In the genomic region with DNA sequence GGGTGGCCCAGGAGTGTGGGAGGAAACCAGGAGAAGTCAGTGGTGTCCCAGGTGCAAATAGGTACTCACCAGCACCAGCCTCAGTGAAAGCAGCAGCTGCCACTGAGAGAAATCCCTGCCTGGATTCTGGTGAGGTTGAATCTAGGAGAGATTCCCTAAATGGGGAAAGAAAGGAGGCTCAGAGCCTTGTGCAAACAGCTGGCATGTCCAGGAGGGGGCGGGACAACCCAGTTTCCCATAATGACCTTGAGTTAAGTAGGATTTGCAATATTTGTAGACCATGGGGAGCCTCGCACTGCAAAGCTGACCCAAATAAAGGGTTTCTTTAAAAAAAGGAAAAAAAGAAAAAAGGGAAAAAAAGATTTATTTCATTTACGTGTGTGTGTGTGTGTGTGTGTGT, we compare ENCODE assay signal across 8 mouse cellular contexts. TPM values are rescaled to one million over a fixed set of nuclear protein-coding genes. Genes with fewer than 3 reads are reported as not detected.
DNase-seq lines count a peak whose midpoint lies in the region; ATAC-seq and TF ChIP-seq lines count a peak whose summit lies in the region.

No protein-coding gene starts in this region.

- H3K27me3 ChIP-seq in thymus, adult 2 months (ENCODE audit: control insufficient read depth, insufficient read depth, low read length) = no peaks in the 10 kb centered on the region
- no peaks in the 10 kb centered on the region for H3K27me3 ChIP-seq in embryonic facial prominence, embryonic 11.5 days (ENCODE audit: control insufficient read depth, insufficient read depth, low read length)
- peaks cover 27% of the 10 kb centered on the region for H3K27me3 ChIP-seq in liver, embryonic 16.5 days (ENCODE audit: control insufficient read depth, insufficient read depth, low read depth, low read length)
- no peaks in the 10 kb centered on the region for H3K27me3 ChIP-seq in stomach, embryonic 14.5 days (ENCODE audit: control insufficient read depth, insufficient read depth, low read length)

- H3K4me1 ChIP-seq in thymus, adult 2 months (replicated peaks; ENCODE audit: control insufficient read depth, insufficient read depth, low read length) = peaks cover 42% of the 10 kb centered on the region
- peaks cover 3% of the 10 kb centered on the region for H3K4me1 ChIP-seq in embryonic facial prominence, embryonic 11.5 days (ENCODE audit: control insufficient read depth, insufficient read depth, low read length)
- peaks cover 40% of the 10 kb centered on the region for H3K4me1 ChIP-seq in liver, embryonic 16.5 days (ENCODE audit: control insufficient read depth, low read depth, low read length)
- H3K4me1 ChIP-seq in stomach, embryonic 14.5 days (ENCODE audit: control insufficient read depth, insufficient read depth, low read length) = peaks cover 32% of the 10 kb centered on the region

- no peak for TF ChIP-seq CTCF in thymus, adult 2 months (IDR thresholded peaks at IDR 0.05; ENCODE audit: borderline replicate concordance, control insufficient read depth, extremely low read depth, insufficient read depth, low read length, poor library complexity)

- 87% methylated on average over 3 of the region's 3 CpGs for WGBS in thymus, adult 2 months
- 53% methylated on average over 3 of the region's 3 CpGs for WGBS in embryonic facial prominence, embryonic 11.5 days
- 57% methylated on average over 3 of the region's 3 CpGs for WGBS in liver, embryonic 16.5 days (ENCODE audit: insufficient replicate concordance)
- 26% methylated on average over 3 of the region's 3 CpGs for WGBS in stomach, embryonic 14.5 days

- H3K9ac ChIP-seq in embryonic facial prominence, embryonic 11.5 days (replicated peaks; ENCODE audit: low read length) = no peak overlapping the region
- peak overlapping the region; percentile 38 for H3K9ac ChIP-seq in liver, embryonic 16.5 days (ENCODE audit: low read depth, low read length)
- H3K9ac ChIP-seq in stomach, embryonic 14.5 days (replicated peaks; ENCODE audit: low read depth, low read length) = 0 out of 2 replicates have a peak overlapping the region, but pooled peaks have one; percentile 21

- ATAC-seq in embryonic facial prominence, embryonic 11.5 days (replicated peaks; ENCODE audit: insufficient number of reproducible peaks, low FRiP score, low TSS enrichment, low read depth) = no peak
- no peak for ATAC-seq in liver, embryonic 16.5 days (ENCODE audit: low read depth)
- ATAC-seq in stomach, embryonic 14.5 days (ENCODE audit: insufficient number of reproducible peaks, insufficient read depth, low FRiP score, low read depth) = no peak

- H3K4me2 ChIP-seq in embryonic facial prominence, embryonic 11.5 days (ENCODE audit: low read depth, low read length) = peak overlapping the region; percentile 21
- H3K4me2 ChIP-seq in liver, embryonic 16.5 days (ENCODE audit: low read depth, low read length) = peak overlapping the region; percentile 47
- H3K4me2 ChIP-seq in stomach, embryonic 14.5 days (replicated peaks; ENCODE audit: low read depth, low read length) = peak overlapping the region; percentile 61

- no peaks in the 10 kb centered on the region for H3K9me3 ChIP-seq in embryonic facial prominence, embryonic 11.5 days (replicated peaks; ENCODE audit: control insufficient read depth, low read length)
- H3K9me3 ChIP-seq in liver, embryonic 16.5 days (replicated peaks; ENCODE audit: control insufficient read depth, low read length) = no peaks in the 10 kb centered on the region; the same call in 1 of the 2 replicates
- H3K9me3 ChIP-seq in stomach, embryonic 14.5 days (ENCODE audit: control insufficient read depth, low read depth, low read length) = no peaks in the 10 kb centered on the region

- peak overlapping the region; percentile 16; the same call in 1 of the 2 replicates for H3K27ac ChIP-seq in thymus, adult 2 months (ENCODE audit: control insufficient read depth, insufficient read depth, low read length)
- H3K27ac ChIP-seq in embryonic facial prominence, embryonic 11.5 days (replicated peaks; ENCODE audit: low read depth, low read length) = no peak overlapping the region
- peak overlapping the region; percentile 70 for H3K27ac ChIP-seq in liver, embryonic 16.5 days (ENCODE audit: low read length)
- peak overlapping the region; percentile 92; the same call in 1 of the 2 replicates for H3K27ac ChIP-seq in stomach, embryonic 14.5 days (ENCODE audit: low read length)

- TF ChIP-seq POLR2A in thymus, adult 2 months (IDR thresholded peaks at IDR 0.05; ENCODE audit: control insufficient read depth, extremely low read depth, insufficient read depth, low read length, poor library complexity) = no peak

- H3K36me3 ChIP-seq in thymus, adult 2 months (ENCODE audit: control insufficient read depth, insufficient read depth, low read length) = peaks cover 9% of the 10 kb centered on the region; the same call in 1 of the 2 replicates
- no peaks in the 10 kb centered on the region for H3K36me3 ChIP-seq in embryonic facial prominence, embryonic 11.5 days (replicated peaks; ENCODE audit: control insufficient read depth, insufficient read depth, low read depth, low read length)
- no peaks in the 10 kb centered on the region; the same call in 1 of the 2 replicates for H3K36me3 ChIP-seq in liver, embryonic 16.5 days (ENCODE audit: control insufficient read depth, insufficient read depth)
- H3K36me3 ChIP-seq in stomach, embryonic 14.5 days (ENCODE audit: control insufficient read depth, insufficient read depth, low read length) = peaks cover 8% of the 10 kb centered on the region; the same call in 1 of the 2 replicates

- H3K4me3 ChIP-seq in thymus, adult 2 months (ENCODE audit: control insufficient read depth, insufficient read depth, low read length) = peak overlapping the region; percentile 81
- no peak overlapping the region for H3K4me3 ChIP-seq in embryonic facial prominence, embryonic 11.5 days (ENCODE audit: low read depth, low read length)
- H3K4me3 ChIP-seq in liver, embryonic 16.5 days (ENCODE audit: low read depth, low read length) = peak overlapping the region; percentile 30
- peak overlapping the region; percentile 19 for H3K4me3 ChIP-seq in stomach, embryonic 14.5 days (ENCODE audit: low read depth, low read length)

- no peak for DNase-seq in thymus, adult 2 months
- DNase-seq in thymus, postnatal 0 days (ENCODE audit: low spot score) = no peak
- DNase-seq in embryonic facial prominence, embryonic 11.5 days (ENCODE audit: low spot score) = no peak
- peak; percentile 74 for DNase-seq in kidney, adult 11 months
- DNase-seq in right cerebral cortex, postnatal 4 days = no peak
- DNase-seq in thymus, adult 18-20 months = no peak

RNA-seq across cellular contexts. Expression of a gene that starts 3.7 kb away (rescaled TPM):
- 224 and 227 TPM in 2 replicates for polyA plus RNA-seq in thymus, adult 2 months (2012; rRNA removed)
- 129 and 131 TPM in 2 replicates for polyA plus RNA-seq in thymus, postnatal 0 days (2015; fragmentation: Nextera tagmentation; extraction: Ambion mirVana)
- polyA plus RNA-seq in embryonic facial prominence, embryonic 11.5 days (2014; fragmentation: Nextera tagmentation; extraction: Ambion mirVana) = 41.9 and 45.7 TPM in 2 replicates
- polyA plus RNA-seq in liver, embryonic 16.5 days (2015; fragmentation: Nextera tagmentation; extraction: Ambion mirVana) = 35.3 and 39.2 TPM in 2 replicates
- 128 and 143 TPM in 2 replicates for polyA plus RNA-seq in stomach, embryonic 14.5 days (2014; fragmentation: Nextera tagmentation; extraction: Ambion mirVana)
